Mouse (Mus musculus) MEL-GATA-1-ER (cell line): ENCODE measurements around the gene Gm37240.
A peak's percentile ranks its signal among the peaks of the same experiment; 100 is the strongest.

Source experiments
- DNase-seq: peaks from one replicate; pipeline ENCODE4 v3.0.0-alpha.2; 2012; ENCODE audit warnings: low read depth; ENCODE audit errors: extremely low read depth

The Gm37240 gene

GRCm38 (mm10) chr3:84689656-84690055 lies 1197.7 kb downstream of the Gm37240 start:
- DNase-seq = no peak

GRCm38 (mm10) chr3:84688176-84688575 lies 1199.1 kb downstream of the Gm37240 start:
- no peak for DNase-seq

GRCm38 (mm10) chr3:84687488-84687846 lies 1199.9 kb downstream of the Gm37240 start:
- DNase-seq = no peak

- no peak for DNase-seq
Observed at GRCm38 (mm10) chr3:84686799-84687487, 1200.4 kb downstream of the Gm37240 start.

GRCm38 (mm10) chr3:84686294-84686672 lies 1201.0 kb downstream of the Gm37240 start:
- no peak for DNase-seq

- peak; percentile 49 for DNase-seq
Observed at GRCm38 (mm10) chr3:84685662-84686293, 1201.5 kb downstream of the Gm37240 start.

GRCm38 (mm10) chr3:84683788-84684187 lies 1203.5 kb downstream of the Gm37240 start:
- no peak for DNase-seq

GRCm38 (mm10) chr3:84681699-84682098 lies 1205.6 kb downstream of the Gm37240 start:
- no peak for DNase-seq

GRCm38 (mm10) chr3:84680062-84680461 lies 1207.3 kb downstream of the Gm37240 start:
- no peak for DNase-seq

- no peak for DNase-seq
Observed at GRCm38 (mm10) chr3:84679542-84679941, 1207.8 kb downstream of the Gm37240 start.

- peak; percentile 90 for DNase-seq
Observed at GRCm38 (mm10) chr3:84678891-84679290, 1208.4 kb downstream of the Gm37240 start.

- no peak for DNase-seq
Observed at GRCm38 (mm10) chr3:84675710-84676109, 1211.6 kb downstream of the Gm37240 start.

GRCm38 (mm10) chr3:84673552-84673951 lies 1213.8 kb downstream of the Gm37240 start:
- DNase-seq = no peak

GRCm38 (mm10) chr3:84672136-84672535 lies 1215.2 kb downstream of the Gm37240 start:
- no peak for DNase-seq

GRCm38 (mm10) chr3:84668957-84669356 lies 1218.4 kb downstream of the Gm37240 start:
- DNase-seq = no peak

GRCm38 (mm10) chr3:84665255-84666073 lies 1221.9 kb downstream of the Gm37240 start:
- DNase-seq = no peak

- no peak for DNase-seq
Observed at GRCm38 (mm10) chr3:84664686-84665085, 1222.6 kb downstream of the Gm37240 start.

- no peak for DNase-seq
Observed at GRCm38 (mm10) chr3:84663858-84664257, 1223.5 kb downstream of the Gm37240 start.

- DNase-seq = no peak
Observed at GRCm38 (mm10) chr3:84663079-84663478, 1224.2 kb downstream of the Gm37240 start.

GRCm38 (mm10) chr3:84660380-84660779 lies 1226.9 kb downstream of the Gm37240 start:
- no peak for DNase-seq

- DNase-seq = no peak
Observed at GRCm38 (mm10) chr3:84658872-84659271, 1228.4 kb downstream of the Gm37240 start.

- DNase-seq = no peak
Observed at GRCm38 (mm10) chr3:84658017-84658416, 1229.3 kb downstream of the Gm37240 start.
